Mouse (Mus musculus) NIH3T3 (cell line): ENCODE results near the gene Ifngr2.
A peak's percentile ranks its signal among the peaks of the same experiment; 100 is the strongest.

Experiments used
- DNase-seq: peaks from one replicate; pipeline ENCODE4 v3.0.0-alpha.2; 2012; ENCODE audit warnings: low read depth

Ifngr2 gene

DNA sequence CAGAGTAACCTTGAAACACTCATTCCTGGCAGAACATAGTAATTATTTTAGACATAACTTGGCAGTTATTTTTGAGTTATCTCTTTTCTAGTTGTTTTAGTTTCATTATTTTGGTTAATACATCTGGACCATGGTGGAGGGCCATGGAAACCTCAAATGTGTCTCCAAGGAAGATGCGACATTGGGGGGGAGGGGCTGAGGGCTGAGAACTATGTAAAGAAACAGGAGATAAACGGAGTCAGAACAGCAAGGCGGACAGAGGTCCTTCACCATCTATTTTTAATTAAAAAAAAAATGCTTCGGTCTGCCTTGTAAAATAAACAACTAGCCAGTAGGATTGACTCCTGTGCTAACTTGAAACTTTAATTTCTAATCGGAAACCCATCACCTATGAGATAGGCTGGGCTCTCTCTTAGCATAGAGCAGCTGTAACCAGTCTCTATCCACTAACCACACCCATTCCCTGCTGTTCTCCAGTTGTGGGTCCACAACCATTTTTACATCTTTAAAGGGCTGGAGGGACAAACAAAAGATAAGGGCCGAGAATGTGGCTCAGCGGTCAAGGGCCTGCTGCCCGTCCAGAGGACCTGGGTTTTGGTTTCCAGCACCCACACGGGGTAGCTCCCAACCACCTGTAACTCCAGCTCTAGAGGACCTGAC lies 18.6 kb downstream of the Ifngr2 start:
- no peak for DNase-seq

DNA sequence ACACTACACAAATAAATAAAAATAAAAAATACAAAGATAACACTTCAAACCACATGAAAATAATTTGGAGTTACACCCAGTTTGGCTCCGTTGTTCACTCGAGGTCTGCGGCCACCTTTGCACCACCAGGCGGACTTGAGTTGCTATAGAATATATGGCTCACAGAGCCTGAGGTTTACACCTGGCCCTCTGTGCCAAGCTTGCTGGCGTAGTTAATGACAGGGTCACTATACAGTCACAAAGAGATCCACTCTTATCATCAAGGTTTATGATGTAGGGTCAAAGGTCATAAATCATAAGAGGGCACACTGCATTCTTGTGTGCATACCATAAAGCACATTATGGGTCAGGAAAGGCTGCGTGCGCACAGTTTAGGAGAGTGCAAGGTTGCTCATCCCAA lies 19.1 kb downstream of the Ifngr2 start:
- no peak for DNase-seq

DNA sequence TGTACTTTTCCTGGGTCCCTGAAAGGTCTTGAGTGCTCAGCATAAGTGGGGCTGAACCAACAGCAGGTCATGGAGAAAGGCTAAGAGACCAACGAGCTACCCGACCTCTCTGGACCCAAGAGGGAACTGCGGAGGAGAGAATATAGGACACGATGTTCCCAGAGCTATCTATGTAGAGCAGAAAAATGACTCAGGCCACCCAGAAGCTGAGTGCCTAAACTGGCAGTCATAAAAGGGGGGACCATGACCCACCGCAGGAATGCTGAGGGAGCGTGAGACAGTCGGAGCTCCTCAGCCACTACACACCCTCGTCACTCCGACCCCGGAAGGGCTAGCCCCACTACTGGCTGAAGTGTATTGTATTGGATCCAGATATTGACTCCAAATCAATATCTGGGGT lies 22.1 kb downstream of the Ifngr2 start:
- no peak for DNase-seq

GRCm38 (mm10) chr16:91571105-91571504 lies 24.2 kb downstream of the Ifngr2 start:
- no peak for DNase-seq

- DNase-seq: no peak
These were observed 28.3 kb downstream of the Ifngr2 start for GRCm38 (mm10) chr16:91575151-91575550.

DNA sequence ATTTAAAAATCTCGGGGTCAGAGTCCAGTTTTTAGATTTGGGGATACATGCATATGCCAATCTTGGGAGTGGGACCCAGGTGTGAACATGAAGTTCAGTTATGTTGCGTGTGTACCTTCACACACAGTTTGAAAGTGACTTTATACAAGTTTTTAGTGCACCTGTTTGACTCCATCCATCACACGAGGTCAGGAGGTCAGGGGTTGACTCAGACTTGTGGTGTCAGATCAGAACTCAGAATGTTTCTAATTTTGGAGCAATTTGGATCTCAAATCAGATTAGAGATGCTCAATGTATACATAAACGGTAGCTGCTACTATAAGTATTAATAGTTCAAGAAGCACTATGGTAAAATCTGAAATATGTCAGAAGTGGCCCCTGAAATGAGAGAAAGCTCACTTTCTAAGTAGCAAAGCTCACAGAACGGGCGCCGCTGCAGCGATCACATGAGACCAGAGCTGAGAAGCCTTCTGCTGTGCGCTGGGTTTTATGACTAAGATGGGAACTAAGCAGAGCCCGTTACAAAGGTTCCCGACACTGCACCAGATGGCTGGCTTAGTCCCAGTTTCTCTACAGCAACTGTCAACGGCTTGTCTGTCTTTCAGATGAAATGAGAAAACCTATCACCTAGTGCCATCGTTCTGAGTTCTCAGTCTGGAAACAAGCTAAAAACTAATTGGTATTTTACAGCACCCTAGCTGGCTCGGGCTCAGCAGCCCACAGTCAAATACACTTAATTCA lies 32.3 kb downstream of the Ifngr2 start:
- no peak for DNase-seq

- DNase-seq: peak; percentile 65
These were observed 35.4 kb downstream of the Ifngr2 start for GRCm38 (mm10) chr16:91582307-91582706.

DNA sequence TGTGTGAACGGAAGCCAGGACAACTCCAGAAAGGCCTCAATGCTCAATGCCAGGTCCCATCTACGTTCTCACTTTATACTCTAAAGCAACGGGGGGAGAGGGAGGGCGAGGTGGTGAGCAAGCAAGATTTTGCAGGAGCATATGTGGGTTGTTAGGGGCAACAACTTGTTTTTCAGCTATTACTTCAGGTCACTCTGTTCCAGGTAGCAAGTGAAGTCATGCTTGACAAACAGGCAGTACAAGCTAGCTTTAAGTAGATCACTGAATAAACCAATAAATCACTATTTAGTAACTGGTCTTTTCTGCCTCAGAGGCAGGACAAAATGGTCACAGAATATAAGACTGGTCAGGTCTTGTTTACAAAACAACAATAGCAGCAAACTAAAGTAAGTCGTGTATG lies 38.7 kb downstream of the Ifngr2 start:
- no peak for DNase-seq

GRCm38 (mm10) chr16:91586244-91586643 lies 39.4 kb downstream of the Ifngr2 start:
- DNase-seq: no peak

GRCm38 (mm10) chr16:91587730-91588453 lies 41.0 kb downstream of the Ifngr2 start:
- no peak for DNase-seq

DNA sequence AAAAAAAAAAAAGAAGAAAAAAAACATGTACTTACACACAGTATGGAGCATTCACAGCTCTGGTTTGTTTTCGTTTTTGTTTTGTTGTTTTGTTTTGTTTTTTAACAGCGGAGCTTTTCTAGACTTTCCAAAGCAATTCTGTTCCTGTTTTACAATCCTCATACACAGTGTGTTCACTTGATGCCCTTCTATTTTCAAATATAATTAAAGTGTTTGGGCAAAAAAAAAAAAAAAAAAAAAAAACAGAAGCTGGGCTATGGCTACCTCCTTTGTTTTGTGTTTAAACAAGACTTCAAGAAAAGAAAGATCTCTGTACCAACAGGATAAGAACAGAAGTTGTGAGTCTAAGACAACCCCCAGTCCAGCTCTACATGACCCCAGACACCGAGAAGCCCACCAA lies 41.8 kb downstream of the Ifngr2 start:
- no peak for DNase-seq

- DNase-seq: no peak
These were observed 45.3 kb downstream of the Ifngr2 start for GRCm38 (mm10) chr16:91592162-91592561.

- DNase-seq: no peak
These were observed 46.4 kb downstream of the Ifngr2 start for GRCm38 (mm10) chr16:91593262-91593661.

DNA sequence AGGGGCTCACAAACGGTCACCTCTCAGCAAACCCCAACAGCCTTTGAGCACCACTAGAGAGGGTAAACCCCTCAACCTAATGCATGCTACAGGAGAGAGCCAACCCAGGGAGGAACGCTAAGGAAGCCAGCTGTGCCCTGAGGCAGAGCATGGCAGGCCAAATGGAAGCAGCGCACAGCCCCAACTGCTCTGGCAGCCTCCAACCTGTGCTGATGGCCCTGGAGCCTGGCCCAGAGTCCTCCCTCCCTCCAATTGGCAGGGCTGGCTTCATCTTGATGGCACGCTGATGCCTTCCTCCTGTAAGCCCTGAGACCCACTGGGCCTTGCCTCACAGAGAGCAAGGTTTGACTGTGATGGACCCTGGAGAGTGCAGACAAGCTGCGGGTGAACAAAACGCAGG lies 48.2 kb downstream of the Ifngr2 start:
- DNase-seq: no peak

- no peak for DNase-seq
These were observed 49.5 kb downstream of the Ifngr2 start for GRCm38 (mm10) chr16:91596397-91596778.

DNA sequence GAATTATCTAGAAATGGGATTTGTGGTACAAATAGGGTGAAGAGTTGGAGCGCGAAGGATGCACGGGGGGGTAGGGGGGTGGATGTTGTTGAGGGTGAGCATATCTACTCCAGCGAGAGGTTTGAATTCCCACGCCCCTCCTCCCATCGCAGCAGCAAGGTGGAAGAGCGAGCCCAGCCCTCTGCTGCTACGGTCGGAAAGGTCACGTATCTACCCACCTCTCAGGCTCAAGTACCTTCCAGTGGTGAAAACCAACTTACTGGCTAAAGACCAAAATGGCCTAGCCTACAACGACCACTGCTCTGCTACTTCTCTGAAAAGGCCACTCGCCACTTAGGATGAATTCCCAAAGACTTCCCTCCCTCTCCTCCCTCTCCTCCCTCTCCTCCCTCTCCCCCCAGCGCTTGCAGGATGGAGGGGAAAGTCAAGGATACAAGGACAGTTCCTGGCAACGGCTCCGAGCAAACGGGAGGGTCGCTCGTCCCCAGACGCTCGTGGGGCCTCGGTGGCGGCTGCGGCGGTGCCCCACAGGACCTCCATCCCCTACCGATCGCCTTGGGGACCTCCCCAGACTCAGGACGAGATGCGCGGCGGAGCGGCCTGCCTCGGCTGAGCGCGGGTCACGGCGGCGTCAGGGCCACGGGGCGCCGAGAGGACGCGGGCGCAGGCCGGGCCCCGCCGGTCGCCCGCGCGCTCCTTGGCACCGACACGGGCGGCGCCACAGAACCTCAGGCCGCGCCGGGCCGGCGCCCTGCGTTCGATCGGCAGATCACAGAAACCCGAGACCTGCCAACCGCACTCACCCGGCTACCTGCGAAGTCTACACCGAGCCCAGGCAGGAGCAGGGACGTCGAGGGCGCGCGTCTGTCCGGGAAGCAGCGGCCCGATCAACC lies 50.2 kb downstream of the Ifngr2 start:
- peak; percentile 32 for DNase-seq

DNA sequence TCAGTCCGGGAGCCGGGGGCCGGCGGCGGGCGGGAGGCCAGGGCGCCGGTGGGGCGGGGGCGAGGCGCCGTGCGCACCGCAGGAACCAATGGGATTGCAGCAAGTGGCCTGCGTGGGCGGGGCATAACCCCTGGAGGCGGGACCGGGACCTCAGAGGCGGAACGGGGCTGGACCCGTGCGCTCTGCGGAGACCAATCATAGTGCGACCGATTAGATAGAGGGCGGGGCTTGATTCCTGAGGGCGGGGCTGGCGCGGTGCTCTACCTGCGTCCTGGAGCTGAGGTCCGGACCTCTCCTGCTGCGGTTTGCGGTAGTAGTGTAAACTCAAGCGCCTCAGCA lies 50.8 kb downstream of the Ifngr2 start, which contains the start of gene Tmem50b:
TSS of gene Tmem50b (minus strand) at position 129 of the 339 bp plus-strand sequence.
- peak; percentile 97 for DNase-seq

- peak; percentile 30 for DNase-seq
These were observed 52.4 kb downstream of the Ifngr2 start for GRCm38 (mm10) chr16:91599242-91599641.

- DNase-seq: no peak
These were observed 54.2 kb downstream of the Ifngr2 start for GRCm38 (mm10) chr16:91601081-91601480.

DNA sequence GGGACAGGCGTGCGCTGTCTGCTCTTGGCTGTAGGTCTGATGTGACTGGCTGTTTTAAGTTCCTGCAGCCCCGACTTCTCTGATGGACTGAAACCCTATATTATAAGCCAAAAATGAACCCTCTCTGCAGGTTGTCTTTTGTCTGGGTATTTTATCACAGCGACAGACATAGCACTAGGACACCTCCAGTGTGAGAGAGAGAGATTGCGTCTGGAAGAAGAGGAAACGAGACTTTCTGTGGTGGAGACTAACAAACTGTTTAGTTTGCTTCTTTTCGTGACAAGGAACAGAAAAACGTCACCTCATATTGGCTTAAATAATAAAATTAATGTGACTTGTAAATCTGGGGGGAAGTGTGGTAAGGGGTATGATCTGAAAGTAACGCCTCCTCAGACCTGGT lies 54.8 kb downstream of the Ifngr2 start:
- no peak for DNase-seq

- DNase-seq: no peak
These were observed 58.3 kb downstream of the Ifngr2 start for GRCm38 (mm10) chr16:91605156-91605555.

GRCm38 (mm10) chr16:91606958-91607357 lies 60.1 kb downstream of the Ifngr2 start:
- DNase-seq: no peak
